ENCODE assay signal across 13 mouse cellular contexts in genomic region chr2:35746638-35747037, GRCm38 (mm10).
DNase-seq lines count a peak whose midpoint lies in the region; ATAC-seq lines count a peak whose summit lies in the region.
"Had no signal": no experiment of that assay in that cellular context is flagged by ENCODE, and none has a peak within 500 bp of the region (broad histone marks: within the 10 kb centered on the region; RNA-seq: fewer than 3 reads in every experiment).

No protein-coding gene starts in this region.

- H3K9me3 ChIP-seq in neural tube, embryonic 12.5 days: no peaks in the 10 kb centered on the region
- no peaks in the 10 kb centered on the region for H3K9me3 ChIP-seq in neural tube, embryonic 15.5 days (replicated peaks)
- no peaks in the 10 kb centered on the region for H3K9me3 ChIP-seq in forebrain, embryonic 15.5 days
- H3K9me3 ChIP-seq: heart, embryonic 15.5 days had no signal

- no peak overlapping the region for H3K27ac ChIP-seq in neural tube, embryonic 12.5 days
- no peak overlapping the region for H3K27ac ChIP-seq in neural tube, embryonic 15.5 days (replicated peaks)
- H3K27ac ChIP-seq in forebrain, embryonic 15.5 days (replicated peaks): peak overlapping the region; percentile 90
- H3K27ac ChIP-seq: heart, embryonic 15.5 days had no signal

- peaks cover 18% of the 10 kb centered on the region for H3K4me1 ChIP-seq in neural tube, embryonic 12.5 days
- peaks cover 23% of the 10 kb centered on the region for H3K4me1 ChIP-seq in neural tube, embryonic 15.5 days
- H3K4me1 ChIP-seq in forebrain, embryonic 15.5 days: peaks cover 56% of the 10 kb centered on the region

- no peak overlapping the region for H3K4me3 ChIP-seq in neural tube, embryonic 12.5 days
- H3K4me3 ChIP-seq in neural tube, embryonic 15.5 days (replicated peaks): no peak overlapping the region
- no peak overlapping the region for H3K4me3 ChIP-seq in forebrain, embryonic 15.5 days
- H3K4me3 ChIP-seq: heart, embryonic 15.5 days had no signal

- no peaks in the 10 kb centered on the region for H3K27me3 ChIP-seq in neural tube, embryonic 12.5 days (replicated peaks)
- H3K27me3 ChIP-seq in neural tube, embryonic 15.5 days (replicated peaks): no peaks in the 10 kb centered on the region
- H3K27me3 ChIP-seq in forebrain, embryonic 15.5 days: no peaks in the 10 kb centered on the region

- H3K36me3 ChIP-seq in neural tube, embryonic 12.5 days: no peaks in the 10 kb centered on the region
- H3K36me3 ChIP-seq in neural tube, embryonic 15.5 days: no peaks in the 10 kb centered on the region
- no peaks in the 10 kb centered on the region for H3K36me3 ChIP-seq in forebrain, embryonic 15.5 days
- H3K36me3 ChIP-seq: heart, embryonic 15.5 days had no signal

- peak; percentile 86 for DNase-seq in cerebellum, adult 9-11 months
- peak; percentile 47 for DNase-seq in retina, embryonic 14.5 days (ENCODE audit: low spot score)
- DNase-seq in gastrocnemius, postnatal 25 days: no peak
- DNase-seq in lung, postnatal 4 days: no peak
- DNase-seq: gastrocnemius, postnatal 36 days; kidney, adult 9 months; lung, embryonic 14.5 days; spleen, adult 18-20 months; thymus, adult 2 months had no signal

- H3K9ac ChIP-seq in neural tube, embryonic 12.5 days: no peak overlapping the region
- H3K9ac ChIP-seq in neural tube, embryonic 15.5 days (replicated peaks): no peak overlapping the region
- H3K9ac ChIP-seq in forebrain, embryonic 15.5 days (replicated peaks): no peak overlapping the region
- H3K9ac ChIP-seq: heart, embryonic 15.5 days; lung, embryonic 14.5 days had no signal

- H3K4me2 ChIP-seq in neural tube, embryonic 12.5 days (replicated peaks): no peak overlapping the region
- no peak overlapping the region for H3K4me2 ChIP-seq in neural tube, embryonic 15.5 days
- H3K4me2 ChIP-seq in forebrain, embryonic 15.5 days (replicated peaks): no peak overlapping the region
- H3K4me2 ChIP-seq: heart, embryonic 15.5 days; lung, embryonic 14.5 days had no signal

- ATAC-seq in neural tube, embryonic 12.5 days (ENCODE audit: low FRiP score, low read depth): 0 out of 2 replicates have a peak, but pooled peaks have one; percentile 30
- ATAC-seq in neural tube, embryonic 15.5 days (ENCODE audit: low FRiP score): no peak
- ATAC-seq in forebrain, embryonic 15.5 days (replicated peaks): peak; percentile 51

- WGBS in neural tube, embryonic 12.5 days: 33% methylated on average over 7 of the region's 7 CpGs
- 37% methylated on average over 3 of the region's 7 CpGs for WGBS in neural tube, embryonic 15.5 days
- 35% methylated on average over 3 of the region's 7 CpGs for WGBS in forebrain, embryonic 15.5 days

Comparison
In these comparisons a context has a peak if more than half of its experiments do, and no peak if none do; other contexts are left out.
1. DNase-seq: peak in cerebellum, adult 9-11 months (single experiment) and retina, embryonic 14.5 days (single experiment); none in gastrocnemius, postnatal 25 days (single experiment) and lung, postnatal 4 days (0 of 2).